Mouse (Mus musculus): ENCODE data around the gene Tm6sf1.
A peak's percentile ranks its signal among the peaks of the same experiment; 100 is the strongest.

Gene Tm6sf1

DNA sequence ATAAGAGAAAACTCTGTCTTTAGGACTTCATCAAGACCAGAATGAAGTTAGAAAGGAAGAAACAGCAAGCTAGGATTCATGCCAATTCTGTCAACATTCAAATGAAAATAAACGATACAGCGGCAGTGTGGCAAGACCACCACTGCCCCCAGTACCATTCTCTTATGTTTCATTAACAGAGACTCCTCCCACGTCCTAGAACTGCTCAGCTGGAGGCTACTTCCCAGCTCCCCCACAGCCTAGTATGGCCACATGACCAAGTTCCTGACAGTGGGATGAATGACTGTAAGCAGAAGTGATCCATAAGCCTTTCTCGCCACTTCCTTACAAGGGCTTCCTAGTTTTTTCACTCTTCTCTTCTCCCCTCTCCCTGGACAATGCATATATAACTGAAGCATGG, 45.3 kb downstream of the Tm6sf1 start:
- DNase-seq = no peak

DNA sequence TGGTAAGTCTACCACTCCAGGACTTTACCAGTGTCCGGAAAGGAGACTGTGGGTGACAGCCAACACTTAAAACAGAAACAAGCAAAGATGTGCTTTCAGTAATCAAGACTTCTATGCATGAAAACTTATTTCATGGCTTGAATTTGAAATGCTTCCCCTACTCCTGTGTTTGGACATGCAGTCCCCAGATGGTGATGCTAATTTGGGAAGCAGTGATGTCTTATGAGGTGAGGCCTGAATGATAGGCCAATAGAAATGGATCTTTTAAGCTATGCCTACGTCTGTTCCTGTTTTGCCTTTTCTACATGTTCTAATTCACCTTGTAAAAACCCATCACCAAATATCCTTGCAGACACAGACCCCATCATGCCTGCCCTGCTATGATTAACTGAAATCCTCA, 46.1 kb downstream of the Tm6sf1 start:
- DNase-seq = no peak

DNA sequence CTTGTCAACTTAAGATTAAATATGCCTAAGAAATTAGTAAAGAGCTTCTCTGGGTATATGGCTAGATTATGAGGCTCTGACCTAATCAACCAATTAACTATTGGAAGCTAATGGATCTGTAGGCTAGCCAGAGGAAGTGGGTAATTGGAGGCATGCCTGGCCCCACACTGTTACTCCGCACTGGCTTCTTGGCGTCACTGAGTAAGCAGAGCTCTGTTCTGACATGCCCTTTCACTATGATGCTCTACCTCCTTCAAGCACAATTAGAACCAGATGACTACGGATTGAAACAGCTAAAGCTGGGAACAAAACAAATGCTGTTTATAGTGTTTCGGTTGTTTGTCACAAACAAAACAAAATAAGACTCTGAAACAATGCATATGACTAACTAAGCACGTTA, 59.5 kb downstream of the Tm6sf1 start:
- DNase-seq = peak; percentile 79 to 86

DNA sequence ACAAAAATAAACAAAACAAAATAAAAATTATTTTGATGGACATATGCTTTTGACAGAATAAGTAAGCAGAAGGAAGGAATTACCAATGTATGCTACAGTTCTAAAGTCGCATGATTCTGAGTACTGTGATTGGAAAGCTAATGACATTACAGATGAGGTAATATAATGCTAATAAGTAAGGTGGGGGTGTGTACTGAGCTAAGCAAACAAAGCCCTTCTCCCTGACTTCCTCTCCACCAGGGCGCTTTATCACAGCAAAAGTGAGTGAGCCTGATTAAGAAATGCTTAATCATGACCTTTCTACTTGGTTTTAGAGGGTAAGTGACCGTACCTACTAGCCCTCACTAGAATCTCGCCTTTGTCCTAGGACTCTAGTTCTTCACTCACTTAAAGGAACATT, 61.5 kb downstream of the Tm6sf1 start:
- DNase-seq = no peak

DNA sequence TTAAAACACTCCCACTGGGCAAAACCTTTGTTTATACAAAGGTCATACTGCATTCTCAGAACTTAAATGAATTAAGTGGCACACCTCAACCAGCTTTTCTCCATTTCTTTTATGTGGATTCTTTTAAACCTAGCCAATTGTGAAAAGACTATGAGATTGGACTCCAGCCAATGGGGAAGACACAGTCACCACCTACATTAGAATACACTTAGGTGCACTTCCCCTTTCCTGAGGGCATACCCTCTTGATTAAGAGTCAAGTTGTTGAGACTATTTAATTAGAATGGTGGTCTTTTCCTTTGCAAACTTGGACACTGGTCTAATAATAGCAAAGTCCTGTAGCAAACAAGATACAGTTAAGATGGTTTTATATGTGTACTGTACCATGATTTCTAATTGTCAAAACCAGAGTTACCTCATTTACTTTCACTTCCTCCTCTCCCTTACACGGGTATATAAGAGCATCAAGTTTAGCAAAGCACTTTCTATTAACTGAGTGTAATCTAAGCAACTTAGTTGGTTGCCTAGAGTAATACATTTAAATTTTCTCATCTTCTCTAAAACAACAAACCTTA, 62.7 kb downstream of the Tm6sf1 start:
- DNase-seq = no peak

DNA sequence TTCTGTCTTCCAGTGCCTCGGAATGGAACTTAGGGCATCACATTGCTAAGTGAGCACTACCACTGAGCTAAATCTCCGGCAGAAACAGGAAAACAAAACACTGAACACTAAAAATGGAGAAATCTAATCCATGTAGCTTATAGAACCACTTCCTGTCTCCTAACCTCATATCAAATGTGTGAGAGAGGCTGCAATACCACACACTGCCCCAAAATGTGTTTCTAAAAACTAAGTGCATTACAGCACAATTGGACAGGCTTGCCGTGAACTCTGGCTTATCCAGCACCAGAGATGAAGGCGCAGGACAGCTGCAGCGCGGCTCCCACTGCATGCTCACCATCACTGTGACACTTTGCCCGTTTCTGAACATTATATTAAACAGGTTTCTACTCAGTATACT, 70.2 kb downstream of the Tm6sf1 start:
- DNase-seq = no peak

DNA sequence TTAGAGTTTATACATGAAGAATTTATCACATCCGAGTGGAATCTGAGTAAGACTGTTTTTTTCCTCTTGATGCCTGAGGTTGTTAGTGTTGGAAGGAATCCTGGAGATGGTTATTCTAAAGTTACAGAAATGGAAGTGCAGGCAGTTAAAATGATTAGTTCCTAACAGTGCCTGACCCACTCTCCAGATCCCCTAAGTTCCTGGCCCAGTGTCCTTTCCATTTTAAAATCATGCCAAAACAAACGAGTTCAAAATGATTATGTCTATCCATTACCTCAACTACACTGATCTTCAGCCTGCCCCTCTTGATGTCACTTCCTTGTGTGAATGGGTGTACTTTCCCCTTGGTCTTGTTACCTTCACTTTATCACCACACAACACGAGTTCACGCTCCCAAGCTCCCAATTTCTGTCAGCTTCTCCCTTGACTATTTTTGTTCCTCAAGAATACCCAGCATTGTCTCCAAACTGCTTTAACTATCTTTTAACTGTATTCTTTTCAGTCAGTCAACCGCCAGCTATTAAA, 73.8 kb downstream of the Tm6sf1 start:
- no peak for DNase-seq

DNA sequence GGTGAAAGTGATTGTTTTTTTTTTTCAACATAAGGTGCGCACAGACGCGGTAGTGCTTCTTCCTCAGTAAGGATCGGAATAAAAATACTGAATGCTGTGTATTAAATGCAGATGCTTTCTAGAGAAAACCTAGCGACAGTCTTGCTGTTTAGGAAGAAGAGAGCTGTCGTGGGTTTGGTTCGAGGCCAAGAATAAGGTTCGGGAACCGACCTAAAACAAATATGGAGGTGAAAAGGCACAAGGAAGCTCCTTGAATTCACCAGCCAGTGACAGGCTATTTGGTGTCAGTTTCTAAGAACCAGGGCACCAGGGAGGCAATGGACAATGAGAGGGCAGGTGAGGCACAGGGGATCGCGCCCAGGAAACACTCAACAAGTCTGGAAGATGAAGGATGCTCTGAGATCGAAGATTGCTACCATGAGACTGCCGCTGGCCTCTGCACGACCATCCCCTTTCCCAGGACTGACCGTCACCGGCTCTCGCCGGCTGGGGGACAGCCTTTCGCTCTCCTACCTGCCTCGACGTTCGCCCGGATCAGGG, 74.3 kb downstream of the Tm6sf1 start:
- peak in 1 of 2 experiments; percentile 36 for DNase-seq

DNA sequence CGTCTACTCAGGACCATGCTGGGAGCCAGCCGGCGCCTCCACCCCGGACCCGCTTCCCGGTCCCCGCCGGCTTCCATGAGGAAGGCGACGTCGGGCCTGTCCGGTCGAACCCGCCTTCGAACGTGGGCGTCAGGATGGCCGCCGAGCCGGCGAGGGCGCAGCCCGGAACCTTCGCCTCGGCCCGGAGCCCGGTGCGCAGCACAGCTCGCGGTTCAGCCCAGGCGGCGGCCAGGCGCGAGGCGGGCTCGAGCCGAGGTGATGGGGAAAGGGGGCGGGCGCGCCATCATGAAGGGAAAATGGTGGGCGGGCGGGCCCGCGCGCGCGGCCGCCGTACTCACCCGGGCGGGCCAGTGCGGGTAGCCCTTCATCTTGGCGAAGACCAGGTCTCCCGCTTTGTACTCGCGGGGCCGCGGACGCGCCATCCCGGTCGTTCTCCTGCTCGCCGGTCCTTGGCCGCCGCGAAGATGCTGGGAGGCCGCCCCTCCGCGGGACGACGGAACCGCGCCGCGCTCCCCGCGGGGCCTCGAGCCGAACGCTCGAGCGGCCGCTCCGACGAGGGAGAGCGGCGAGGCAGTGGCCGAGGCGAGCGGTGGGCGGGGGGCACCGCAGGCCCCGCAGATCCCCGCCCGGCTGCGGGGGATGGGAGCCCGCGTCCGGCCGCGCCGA, 74.9 kb downstream of the Tm6sf1 start:
- DNase-seq = peak; percentile 79 to 80

Measured in cerebellum, postnatal 14 days (tissue).